Mouse (Mus musculus): ENCODE measurements around the gene Fam189a2. TPM values are rescaled to one million over a fixed set of nuclear protein-coding genes. Genes with fewer than 3 reads are reported as not detected.

Gene Fam189a2
- polyA plus RNA-seq, 1 experiment = 20.8 TPM

- H3K4me3 ChIP-seq (ENCODE audit: control insufficient read depth, low read depth, low read length) = peak overlapping the region; percentile 78
- peaks cover 10% of the 10 kb centered on the region for H3K27me3 ChIP-seq (ENCODE audit: control insufficient read depth, insufficient read depth, low read length)
- no peak for TF ChIP-seq POLR2A (IDR thresholded peaks at IDR 0.05; ENCODE audit: control insufficient read depth, low read depth, low read length)
- no peak for TF ChIP-seq CTCF (IDR thresholded peaks at IDR 0.05; ENCODE audit: control insufficient read depth, insufficient read depth, insufficient replicate concordance, low read depth, low read length)
- H3K36me3 ChIP-seq (ENCODE audit: control insufficient read depth, insufficient read depth, low read length) = no peaks in the 10 kb centered on the region
- peaks cover 8% of the 10 kb centered on the region for H3K4me1 ChIP-seq (ENCODE audit: control insufficient read depth, insufficient read depth, low read length)
- no peak overlapping the region for H3K27ac ChIP-seq (ENCODE audit: control insufficient read depth, insufficient read depth, low read depth, low read length)
These were observed 956 bp downstream of the Fam189a2 start for GRCm38 (mm10) chr19:24029616-24030510.

GRCm38 (mm10) chr19:24025876-24026275, 4.9 kb downstream of the Fam189a2 start:
- Histone ChIP-seq H3K4me3 (ENCODE audit: control insufficient read depth, low read depth, low read length) (no peak overlapping the region), H3K27ac (ENCODE audit: control insufficient read depth, insufficient read depth, low read depth, low read length) (no peak overlapping the region), H3K36me3 (ENCODE audit: control insufficient read depth, insufficient read depth, low read length) (no peaks in the 10 kb centered on the region), H3K27me3 (ENCODE audit: control insufficient read depth, insufficient read depth, low read length) (peaks cover 9% of the 10 kb centered on the region), H3K4me1 (ENCODE audit: control insufficient read depth, insufficient read depth, low read length) (peaks cover 6% of the 10 kb centered on the region)
- TF ChIP-seq CTCF (IDR thresholded peaks at IDR 0.05; ENCODE audit: control insufficient read depth, insufficient read depth, insufficient replicate concordance, low read depth, low read length) (no peak), POLR2A (IDR thresholded peaks at IDR 0.05; ENCODE audit: control insufficient read depth, low read depth, low read length) (no peak)

- Histone ChIP-seq H3K27ac (ENCODE audit: control insufficient read depth, insufficient read depth, low read depth, low read length) (no peak overlapping the region), H3K4me3 (ENCODE audit: control insufficient read depth, low read depth, low read length) (no peak overlapping the region)
These were observed 6.2 kb downstream of the Fam189a2 start for GRCm38 (mm10) chr19:24024667-24025066.

GRCm38 (mm10) chr19:24024131-24024530, 6.7 kb downstream of the Fam189a2 start:
- Histone ChIP-seq H3K27ac (ENCODE audit: control insufficient read depth, insufficient read depth, low read depth, low read length) (no peak overlapping the region), H3K4me3 (ENCODE audit: control insufficient read depth, low read depth, low read length) (no peak overlapping the region), H3K27me3 (ENCODE audit: control insufficient read depth, insufficient read depth, low read length) (no peaks in the 10 kb centered on the region), H3K36me3 (ENCODE audit: control insufficient read depth, insufficient read depth, low read length) (no peaks in the 10 kb centered on the region), H3K4me1 (ENCODE audit: control insufficient read depth, insufficient read depth, low read length) (no peaks in the 10 kb centered on the region)
- TF ChIP-seq CTCF (IDR thresholded peaks at IDR 0.05; ENCODE audit: control insufficient read depth, insufficient read depth, insufficient replicate concordance, low read depth, low read length) (no peak), POLR2A (IDR thresholded peaks at IDR 0.05; ENCODE audit: control insufficient read depth, low read depth, low read length) (no peak)

More at GRCm38 (mm10) chr19:24024667-24025066, 6.2 kb downstream of the Fam189a2 start:
- TF ChIP-seq CTCF (IDR thresholded peaks at IDR 0.05; ENCODE audit: control insufficient read depth, insufficient read depth, insufficient replicate concordance, low read depth, low read length) (no peak), POLR2A (IDR thresholded peaks at IDR 0.05; ENCODE audit: control insufficient read depth, low read depth, low read length) (no peak)
- Histone ChIP-seq H3K27me3 (ENCODE audit: control insufficient read depth, insufficient read depth, low read length) (no peaks in the 10 kb centered on the region), H3K36me3 (ENCODE audit: control insufficient read depth, insufficient read depth, low read length) (no peaks in the 10 kb centered on the region), H3K4me1 (ENCODE audit: control insufficient read depth, insufficient read depth, low read length) (peaks cover 2% of the 10 kb centered on the region; the same call in 1 of the 2 replicates)

- no peak overlapping the region for H3K27ac ChIP-seq (ENCODE audit: control insufficient read depth, insufficient read depth, low read depth, low read length)
- H3K4me3 ChIP-seq (ENCODE audit: control insufficient read depth, low read depth, low read length) = no peak overlapping the region
- no peaks in the 10 kb centered on the region for H3K4me1 ChIP-seq (ENCODE audit: control insufficient read depth, insufficient read depth, low read length)
- no peak for TF ChIP-seq POLR2A (IDR thresholded peaks at IDR 0.05; ENCODE audit: control insufficient read depth, low read depth, low read length)
- no peak for TF ChIP-seq CTCF (IDR thresholded peaks at IDR 0.05; ENCODE audit: control insufficient read depth, insufficient read depth, insufficient replicate concordance, low read depth, low read length)
- no peaks in the 10 kb centered on the region for H3K36me3 ChIP-seq (ENCODE audit: control insufficient read depth, insufficient read depth, low read length)
- no peaks in the 10 kb centered on the region for H3K27me3 ChIP-seq (ENCODE audit: control insufficient read depth, insufficient read depth, low read length)
These were observed 7.5 kb downstream of the Fam189a2 start for GRCm38 (mm10) chr19:24023351-24023750.

DNA sequence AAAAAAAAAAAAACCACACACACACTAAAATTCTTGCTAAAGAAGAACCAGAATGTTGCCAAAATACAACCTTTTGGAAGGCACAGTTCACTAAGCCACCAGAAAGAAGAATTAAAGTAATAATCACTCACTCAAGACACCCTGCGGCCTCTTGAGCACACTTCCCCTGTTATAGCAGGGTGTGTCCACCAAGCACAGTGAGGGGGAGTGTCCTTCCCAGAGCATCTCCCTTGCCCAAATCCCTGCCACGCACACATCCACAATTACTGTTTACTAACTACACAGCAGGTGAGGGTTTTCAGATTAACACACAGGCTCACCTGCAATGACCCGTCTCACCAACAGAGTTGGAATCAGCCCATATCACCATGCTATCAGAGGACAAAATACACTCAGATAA, 8.0 kb downstream of the Fam189a2 start:
- no peak overlapping the region for H3K27ac ChIP-seq (ENCODE audit: control insufficient read depth, insufficient read depth, low read depth, low read length)

GRCm38 (mm10) chr19:24022301-24022700, 8.5 kb downstream of the Fam189a2 start:
- Histone ChIP-seq H3K4me1 (ENCODE audit: control insufficient read depth, insufficient read depth, low read length) (no peaks in the 10 kb centered on the region), H3K27me3 (ENCODE audit: control insufficient read depth, insufficient read depth, low read length) (no peaks in the 10 kb centered on the region), H3K4me3 (ENCODE audit: control insufficient read depth, low read depth, low read length) (no peak overlapping the region), H3K27ac (ENCODE audit: control insufficient read depth, insufficient read depth, low read depth, low read length) (no peak overlapping the region), H3K36me3 (ENCODE audit: control insufficient read depth, insufficient read depth, low read length) (no peaks in the 10 kb centered on the region)
- TF ChIP-seq POLR2A (IDR thresholded peaks at IDR 0.05; ENCODE audit: control insufficient read depth, low read depth, low read length) (no peak), CTCF (IDR thresholded peaks at IDR 0.05; ENCODE audit: control insufficient read depth, insufficient read depth, insufficient replicate concordance, low read depth, low read length) (no peak)

More for the DNA sequence above, 8.0 kb downstream of the Fam189a2 start:
- H3K4me3 ChIP-seq (ENCODE audit: control insufficient read depth, low read depth, low read length) = no peak overlapping the region
- H3K4me1 ChIP-seq (ENCODE audit: control insufficient read depth, insufficient read depth, low read length) = no peaks in the 10 kb centered on the region
- no peaks in the 10 kb centered on the region for H3K27me3 ChIP-seq (ENCODE audit: control insufficient read depth, insufficient read depth, low read length)
- H3K36me3 ChIP-seq (ENCODE audit: control insufficient read depth, insufficient read depth, low read length) = no peaks in the 10 kb centered on the region
- no peak for TF ChIP-seq POLR2A (IDR thresholded peaks at IDR 0.05; ENCODE audit: control insufficient read depth, low read depth, low read length)
- no peak for TF ChIP-seq CTCF (IDR thresholded peaks at IDR 0.05; ENCODE audit: control insufficient read depth, insufficient read depth, insufficient replicate concordance, low read depth, low read length)
